Mouse (Mus musculus): ENCODE results near the gene Fam173b. TPM values are rescaled to one million over a fixed set of nuclear protein-coding genes. Genes with fewer than 3 reads are reported as not detected.

Fam173b gene
- polyA plus RNA-seq, 1 experiment from 2014 or later: 15.0 TPM

GRCm38 (mm10) chr15:31567431-31567830, 34.2 kb upstream of the Fam173b start:
- no peak overlapping the region for H3K4me3 ChIP-seq (ENCODE audit: low read depth, low read length)
- no peaks in the 10 kb centered on the region for H3K27me3 ChIP-seq (ENCODE audit: control insufficient read depth, insufficient read depth, low read length)
- ATAC-seq (replicated peaks; ENCODE audit: low FRiP score) (no peak), DNase-seq (ENCODE audit: low spot score) (no peak)
- no peak overlapping the region for H3K4me2 ChIP-seq (ENCODE audit: low read depth, low read length, severe bottlenecking)
- no peaks in the 10 kb centered on the region for H3K9me3 ChIP-seq (ENCODE audit: control insufficient read depth, low read length)
- H3K36me3 ChIP-seq (ENCODE audit: control insufficient read depth, insufficient read depth, low read length): no peaks in the 10 kb centered on the region
- no peaks in the 10 kb centered on the region for H3K4me1 ChIP-seq (replicated peaks; ENCODE audit: control insufficient read depth, insufficient read depth, low read length)
- H3K9ac ChIP-seq (ENCODE audit: low read length): no peak overlapping the region
- H3K27ac ChIP-seq (ENCODE audit: low read depth, low read length): no peak overlapping the region
- WGBS: 68% methylated on average over 7 of the region's 7 CpGs

- Histone ChIP-seq H3K4me3 (ENCODE audit: low read depth, low read length) (no peak overlapping the region), H3K4me1 (replicated peaks; ENCODE audit: control insufficient read depth, insufficient read depth, low read length) (no peaks in the 10 kb centered on the region), H3K9ac (ENCODE audit: low read length) (no peak overlapping the region), H3K4me2 (ENCODE audit: low read depth, low read length, severe bottlenecking) (no peak overlapping the region), H3K36me3 (ENCODE audit: control insufficient read depth, insufficient read depth, low read length) (no peaks in the 10 kb centered on the region), H3K27ac (ENCODE audit: low read depth, low read length) (no peak overlapping the region), H3K9me3 (ENCODE audit: control insufficient read depth, low read length) (no peaks in the 10 kb centered on the region), H3K27me3 (ENCODE audit: control insufficient read depth, insufficient read depth, low read length) (no peaks in the 10 kb centered on the region)
- DNase-seq (ENCODE audit: low spot score): no peak
- no peak for ATAC-seq (replicated peaks; ENCODE audit: low FRiP score)
- WGBS: 22% methylated on average over 12 of the region's 12 CpGs
These were observed 33.1 kb upstream of the Fam173b start for GRCm38 (mm10) chr15:31568581-31568996.

- no peak overlapping the region for H3K27ac ChIP-seq (ENCODE audit: low read depth, low read length)
- H3K9me3 ChIP-seq (ENCODE audit: control insufficient read depth, low read length): no peaks in the 10 kb centered on the region
- ATAC-seq (replicated peaks; ENCODE audit: low FRiP score) (no peak), DNase-seq (ENCODE audit: low spot score) (no peak)
- no peak overlapping the region for H3K9ac ChIP-seq (ENCODE audit: low read length)
- no peak overlapping the region for H3K4me2 ChIP-seq (ENCODE audit: low read depth, low read length, severe bottlenecking)
- 80% methylated on average over 9 of the region's 9 CpGs for WGBS
- no peaks in the 10 kb centered on the region for H3K4me1 ChIP-seq (replicated peaks; ENCODE audit: control insufficient read depth, insufficient read depth, low read length)
- H3K4me3 ChIP-seq (ENCODE audit: low read depth, low read length): no peak overlapping the region
- no peaks in the 10 kb centered on the region for H3K27me3 ChIP-seq (ENCODE audit: control insufficient read depth, insufficient read depth, low read length)
- H3K36me3 ChIP-seq (ENCODE audit: control insufficient read depth, insufficient read depth, low read length): no peaks in the 10 kb centered on the region
These were observed 32.2 kb upstream of the Fam173b start for GRCm38 (mm10) chr15:31569325-31570022.

- no peak for DNase-seq (ENCODE audit: low spot score)
- no peak for ATAC-seq (replicated peaks; ENCODE audit: low FRiP score)
- H3K9ac ChIP-seq (ENCODE audit: low read length): no peak overlapping the region
- no peaks in the 10 kb centered on the region for H3K27me3 ChIP-seq (ENCODE audit: control insufficient read depth, insufficient read depth, low read length)
- H3K27ac ChIP-seq (ENCODE audit: low read depth, low read length): no peak overlapping the region
- no peak overlapping the region for H3K4me3 ChIP-seq (ENCODE audit: low read depth, low read length)
- no peaks in the 10 kb centered on the region for H3K36me3 ChIP-seq (ENCODE audit: control insufficient read depth, insufficient read depth, low read length)
- no peaks in the 10 kb centered on the region for H3K4me1 ChIP-seq (replicated peaks; ENCODE audit: control insufficient read depth, insufficient read depth, low read length)
- no peaks in the 10 kb centered on the region for H3K9me3 ChIP-seq (ENCODE audit: control insufficient read depth, low read length)
- 90% methylated on average over 8 of the region's 8 CpGs for WGBS
- no peak overlapping the region for H3K4me2 ChIP-seq (ENCODE audit: low read depth, low read length, severe bottlenecking)
These were observed 30.7 kb upstream of the Fam173b start for GRCm38 (mm10) chr15:31570959-31571358.

GRCm38 (mm10) chr15:31571906-31572722, 29.5 kb upstream of the Fam173b start:
- ATAC-seq (replicated peaks; ENCODE audit: low FRiP score): no peak
- WGBS: 93% methylated on average over 16 of the region's 16 CpGs

GRCm38 (mm10) chr15:31573287-31573686, 28.4 kb upstream of the Fam173b start:
- 85% methylated on average over 4 of the region's 4 CpGs for WGBS
- H3K9ac ChIP-seq (ENCODE audit: low read length): no peak overlapping the region
- H3K27ac ChIP-seq (ENCODE audit: low read depth, low read length): no peak overlapping the region
- no peak overlapping the region for H3K4me3 ChIP-seq (ENCODE audit: low read depth, low read length)
- H3K4me1 ChIP-seq (replicated peaks; ENCODE audit: control insufficient read depth, insufficient read depth, low read length): no peaks in the 10 kb centered on the region
- ATAC-seq (replicated peaks; ENCODE audit: low FRiP score) (no peak), DNase-seq (ENCODE audit: low spot score) (no peak)
- no peak overlapping the region for H3K4me2 ChIP-seq (ENCODE audit: low read depth, low read length, severe bottlenecking)
- no peaks in the 10 kb centered on the region for H3K27me3 ChIP-seq (ENCODE audit: control insufficient read depth, insufficient read depth, low read length)
- H3K9me3 ChIP-seq (ENCODE audit: control insufficient read depth, low read length): no peaks in the 10 kb centered on the region
- H3K36me3 ChIP-seq (ENCODE audit: control insufficient read depth, insufficient read depth, low read length): no peaks in the 10 kb centered on the region

More at GRCm38 (mm10) chr15:31571906-31572722, 29.5 kb upstream of the Fam173b start:
- no peak overlapping the region for H3K27ac ChIP-seq (ENCODE audit: low read depth, low read length)
- H3K4me3 ChIP-seq (ENCODE audit: low read depth, low read length): no peak overlapping the region
- no peaks in the 10 kb centered on the region for H3K9me3 ChIP-seq (ENCODE audit: control insufficient read depth, low read length)
- no peak for DNase-seq (ENCODE audit: low spot score)
- H3K27me3 ChIP-seq (ENCODE audit: control insufficient read depth, insufficient read depth, low read length): no peaks in the 10 kb centered on the region
- no peak overlapping the region for H3K4me2 ChIP-seq (ENCODE audit: low read depth, low read length, severe bottlenecking)
- no peak overlapping the region for H3K9ac ChIP-seq (ENCODE audit: low read length)
- H3K36me3 ChIP-seq (ENCODE audit: control insufficient read depth, insufficient read depth, low read length): no peaks in the 10 kb centered on the region
- no peaks in the 10 kb centered on the region for H3K4me1 ChIP-seq (replicated peaks; ENCODE audit: control insufficient read depth, insufficient read depth, low read length)

- Histone ChIP-seq H3K36me3 (ENCODE audit: control insufficient read depth, insufficient read depth, low read length) (no peaks in the 10 kb centered on the region), H3K9me3 (ENCODE audit: control insufficient read depth, low read length) (no peaks in the 10 kb centered on the region), H3K4me1 (replicated peaks; ENCODE audit: control insufficient read depth, insufficient read depth, low read length) (no peaks in the 10 kb centered on the region), H3K4me2 (ENCODE audit: low read depth, low read length, severe bottlenecking) (no peak overlapping the region), H3K4me3 (ENCODE audit: low read depth, low read length) (no peak overlapping the region), H3K9ac (ENCODE audit: low read length) (no peak overlapping the region), H3K27ac (ENCODE audit: low read depth, low read length) (no peak overlapping the region), H3K27me3 (ENCODE audit: control insufficient read depth, insufficient read depth, low read length) (no peaks in the 10 kb centered on the region)
- DNase-seq (ENCODE audit: low spot score): no peak
- no peak for ATAC-seq (replicated peaks; ENCODE audit: low FRiP score)
These were observed 28.0 kb upstream of the Fam173b start for GRCm38 (mm10) chr15:31573692-31574091.

GRCm38 (mm10) chr15:31576076-31576475, 25.6 kb upstream of the Fam173b start:
- DNase-seq (ENCODE audit: low spot score) (no peak), ATAC-seq (replicated peaks; ENCODE audit: low FRiP score) (no peak)
- Histone ChIP-seq H3K4me2 (ENCODE audit: low read depth, low read length, severe bottlenecking) (no peak overlapping the region), H3K4me1 (replicated peaks; ENCODE audit: control insufficient read depth, insufficient read depth, low read length) (no peaks in the 10 kb centered on the region), H3K4me3 (ENCODE audit: low read depth, low read length) (no peak overlapping the region), H3K9ac (ENCODE audit: low read length) (no peak overlapping the region), H3K27me3 (ENCODE audit: control insufficient read depth, insufficient read depth, low read length) (no peaks in the 10 kb centered on the region), H3K36me3 (ENCODE audit: control insufficient read depth, insufficient read depth, low read length) (no peaks in the 10 kb centered on the region), H3K9me3 (ENCODE audit: control insufficient read depth, low read length) (no peaks in the 10 kb centered on the region), H3K27ac (ENCODE audit: low read depth, low read length) (no peak overlapping the region)
- 77% methylated on average over 5 of the region's 5 CpGs for WGBS

Measured in forebrain, embryonic 11.5 days (tissue).